Mouse (Mus musculus): Measurements from ENCODE around the gene Irx2. TPM values are rescaled to one million over a fixed set of nuclear protein-coding genes. Genes with fewer than 3 reads are reported as not detected.

The Irx2 gene
- polyA plus RNA-seq, 1 experiment = 4.4 TPM

DNA sequence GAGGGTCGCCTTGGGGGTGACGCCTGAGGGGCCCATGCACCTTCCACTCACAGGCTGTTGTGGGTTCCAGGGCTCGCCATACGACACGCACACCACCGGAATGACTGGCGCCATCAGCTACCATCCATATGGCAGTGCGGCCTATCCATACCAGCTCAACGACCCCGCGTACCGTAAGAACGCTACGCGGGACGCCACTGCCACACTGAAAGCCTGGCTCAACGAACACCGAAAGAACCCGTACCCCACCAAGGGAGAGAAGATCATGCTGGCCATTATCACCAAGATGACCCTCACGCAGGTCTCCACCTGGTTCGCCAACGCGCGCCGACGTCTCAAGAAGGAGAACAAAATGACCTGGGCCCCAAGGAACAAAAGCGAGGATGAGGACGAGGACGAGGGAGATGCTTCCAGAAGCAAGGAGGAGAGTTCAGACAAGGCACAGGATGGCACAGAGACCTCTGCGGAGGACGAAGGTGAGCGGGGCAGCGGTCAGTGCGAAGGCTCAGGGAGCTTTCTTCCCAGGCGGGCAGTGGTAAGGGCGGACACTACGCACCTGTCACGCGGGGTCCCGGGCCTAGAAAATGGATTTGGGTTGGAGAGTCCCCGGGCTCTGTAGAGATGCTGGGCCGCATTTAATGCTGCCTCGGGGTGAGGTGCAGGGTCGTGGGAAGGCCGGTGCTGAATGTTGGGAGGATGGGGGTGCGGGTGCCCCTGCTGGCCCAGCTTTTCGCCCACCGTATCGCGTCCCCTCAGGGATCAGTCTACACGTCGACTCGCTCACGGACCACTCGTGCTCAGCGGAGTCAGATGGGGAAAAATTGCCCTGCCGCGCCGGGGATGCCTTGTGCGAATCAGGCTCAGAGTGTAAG is 2.1 kb downstream of the Irx2 start:
- Histone ChIP-seq H3K4me2 (ENCODE audit: low read depth) (peak overlapping the region; percentile 58), H3K36me3 (ENCODE audit: control insufficient read depth, insufficient read depth) (peaks cover 14% of the 10 kb centered on the region), H3K27me3 (ENCODE audit: control insufficient read depth, insufficient read depth, insufficient read length) (no peaks in the 10 kb centered on the region), H3K79me2 (ENCODE audit: control insufficient read depth, insufficient read depth) (peaks cover 9% of the 10 kb centered on the region), H3K4me3 (peak overlapping the region; percentile 42), H3ac (ENCODE audit: control insufficient read depth, insufficient read length) (no peak overlapping the region)
- no peak for TF ChIP-seq POLR2AphosphoS2 (IDR thresholded peaks at IDR 0.05; ENCODE audit: insufficient read length, low read depth)
- TF ChIP-seq MAX (IDR thresholded peaks at IDR 0.05; ENCODE audit: low read depth) = no peak
- no peak for TF ChIP-seq CEBPB (IDR thresholded peaks at IDR 0.05; ENCODE audit: insufficient read depth, poor library complexity, severe bottlenecking)
- TF ChIP-seq TCF3 (IDR thresholded peaks at IDR 0.05; ENCODE audit: insufficient read length, low read depth) = no peak
- TF ChIP-seq TCF12 (IDR thresholded peaks at IDR 0.05; ENCODE audit: insufficient read depth, poor library complexity, severe bottlenecking) = no peak
- no peak for TF ChIP-seq SRF (IDR thresholded peaks at IDR 0.05; ENCODE audit: control insufficient read depth, insufficient read length, low read depth)
- no peak for TF ChIP-seq MYOG (IDR thresholded peaks at IDR 0.05; ENCODE audit: control insufficient read depth in 1 of 3, insufficient read depth in 1 of 3, insufficient read length in 2 of 3, low read depth in 2 of 3)
- no peak for TF ChIP-seq REST (IDR thresholded peaks at IDR 0.05; ENCODE audit: insufficient read depth, insufficient read length)
- TF ChIP-seq E2F4 (IDR thresholded peaks at IDR 0.05; ENCODE audit: insufficient read depth) = no peak
- no peak for TF ChIP-seq USF1 (IDR thresholded peaks at IDR 0.05; ENCODE audit: low read depth)
- TF ChIP-seq MYOD1 (IDR thresholded peaks at IDR 0.05; ENCODE audit: control insufficient read depth in 1 of 3, insufficient read length in 2 of 3, low read depth in 2 of 3) = no peak
- TF ChIP-seq POLR2A (IDR thresholded peaks at IDR 0.05; ENCODE audit: insufficient read length, low read depth) = no peak

GRCm38 (mm10) chr13:72631373-72632021 is 2.9 kb downstream of the Irx2 start:
- peak overlapping the region; percentile 58 for H3K4me2 ChIP-seq (ENCODE audit: low read depth)
- H3K27me3 ChIP-seq (ENCODE audit: control insufficient read depth, insufficient read depth, insufficient read length) = no peaks in the 10 kb centered on the region
- no peak for TF ChIP-seq REST (IDR thresholded peaks at IDR 0.05; ENCODE audit: insufficient read depth, insufficient read length)
- H3K79me2 ChIP-seq (ENCODE audit: control insufficient read depth, insufficient read depth) = peaks cover 9% of the 10 kb centered on the region
- no peak overlapping the region for H3ac ChIP-seq (ENCODE audit: control insufficient read depth, insufficient read length)
- peaks cover 14% of the 10 kb centered on the region for H3K36me3 ChIP-seq (ENCODE audit: control insufficient read depth, insufficient read depth)
- H3K4me3 ChIP-seq = no peak overlapping the region

GRCm38 (mm10) chr13:72632361-72632760 is 3.7 kb downstream of the Irx2 start:
- H3K4me3 ChIP-seq = no peak overlapping the region
- peak overlapping the region; percentile 46 for H3K4me2 ChIP-seq (ENCODE audit: low read depth)
- no peaks in the 10 kb centered on the region for H3K27me3 ChIP-seq (ENCODE audit: control insufficient read depth, insufficient read depth, insufficient read length)
- no peak overlapping the region for H3ac ChIP-seq (ENCODE audit: control insufficient read depth, insufficient read length)
- peaks cover 9% of the 10 kb centered on the region for H3K79me2 ChIP-seq (ENCODE audit: control insufficient read depth, insufficient read depth)
- TF ChIP-seq CEBPB (IDR thresholded peaks at IDR 0.05; ENCODE audit: insufficient read depth, poor library complexity, severe bottlenecking) (no peak), POLR2AphosphoS2 (IDR thresholded peaks at IDR 0.05; ENCODE audit: insufficient read length, low read depth) (no peak), REST (IDR thresholded peaks at IDR 0.05; ENCODE audit: insufficient read depth, insufficient read length) (no peak), SRF (IDR thresholded peaks at IDR 0.05; ENCODE audit: control insufficient read depth, insufficient read length, low read depth) (no peak), USF1 (IDR thresholded peaks at IDR 0.05; ENCODE audit: low read depth) (no peak), MAX (IDR thresholded peaks at IDR 0.05; ENCODE audit: low read depth) (no peak)
- peaks cover 14% of the 10 kb centered on the region for H3K36me3 ChIP-seq (ENCODE audit: control insufficient read depth, insufficient read depth)

GRCm38 (mm10) chr13:72633097-72633496 is 4.5 kb downstream of the Irx2 start:
- Histone ChIP-seq H3K4me3 (no peak overlapping the region), H3K4me2 (ENCODE audit: low read depth) (no peak overlapping the region), H3K27me3 (ENCODE audit: control insufficient read depth, insufficient read depth, insufficient read length) (no peaks in the 10 kb centered on the region), H3ac (ENCODE audit: control insufficient read depth, insufficient read length) (no peak overlapping the region), H3K36me3 (ENCODE audit: control insufficient read depth, insufficient read depth) (peaks cover 14% of the 10 kb centered on the region), H3K79me2 (ENCODE audit: control insufficient read depth, insufficient read depth) (peaks cover 9% of the 10 kb centered on the region)
- no peak for TF ChIP-seq USF1 (IDR thresholded peaks at IDR 0.05; ENCODE audit: low read depth)

GRCm38 (mm10) chr13:72634752-72635315 is 6.2 kb downstream of the Irx2 start:
- H3K36me3 ChIP-seq (ENCODE audit: control insufficient read depth, insufficient read depth) = peaks cover 14% of the 10 kb centered on the region
- H3K4me3 ChIP-seq = no peak overlapping the region
- H3K4me2 ChIP-seq (ENCODE audit: low read depth) = no peak overlapping the region
- H3K27me3 ChIP-seq (ENCODE audit: control insufficient read depth, insufficient read depth, insufficient read length) = no peaks in the 10 kb centered on the region
- H3K79me2 ChIP-seq (ENCODE audit: control insufficient read depth, insufficient read depth) = peaks cover 9% of the 10 kb centered on the region
- TF ChIP-seq TCF3 (IDR thresholded peaks at IDR 0.05; ENCODE audit: insufficient read length, low read depth) (no peak), USF1 (IDR thresholded peaks at IDR 0.05; ENCODE audit: low read depth) (no peak), POLR2A (IDR thresholded peaks at IDR 0.05; ENCODE audit: insufficient read length, low read depth) (no peak), TCF12 (IDR thresholded peaks at IDR 0.05; ENCODE audit: insufficient read depth, poor library complexity, severe bottlenecking) (no peak), POLR2AphosphoS2 (IDR thresholded peaks at IDR 0.05; ENCODE audit: insufficient read length, low read depth) (no peak), MYOG (IDR thresholded peaks at IDR 0.05; ENCODE audit: control insufficient read depth in 1 of 3, insufficient read depth in 1 of 3, insufficient read length in 2 of 3, low read depth in 2 of 3) (no peak), MAX (IDR thresholded peaks at IDR 0.05; ENCODE audit: low read depth) (no peak), REST (IDR thresholded peaks at IDR 0.05; ENCODE audit: insufficient read depth, insufficient read length) (no peak), CEBPB (IDR thresholded peaks at IDR 0.05; ENCODE audit: insufficient read depth, poor library complexity, severe bottlenecking) (no peak), E2F4 (IDR thresholded peaks at IDR 0.05; ENCODE audit: insufficient read depth) (no peak), MYOD1 (IDR thresholded peaks at IDR 0.05; ENCODE audit: control insufficient read depth in 1 of 3, insufficient read length in 2 of 3, low read depth in 2 of 3) (no peak)
- H3ac ChIP-seq (ENCODE audit: control insufficient read depth, insufficient read length) = no peak overlapping the region
